Mouse (Mus musculus) erythroblast, embryonic 14.5 days (primary cell): ENCODE data around the gene Atf7ip.

ENCODE experiments used
- GATA1 ChIP-seq: IDR thresholded peaks from 2 replicates; pipeline ENCODE4 v1.6.1; 2012; ENCODE audit warnings: low read length, inconsistent platforms, mixed read lengths
- TAL1 ChIP-seq: IDR thresholded peaks from 3 replicates; pipeline ENCODE4 v1.6.1; 2012; ENCODE audit warnings: low read length, inconsistent platforms, mixed read lengths

DNA sequence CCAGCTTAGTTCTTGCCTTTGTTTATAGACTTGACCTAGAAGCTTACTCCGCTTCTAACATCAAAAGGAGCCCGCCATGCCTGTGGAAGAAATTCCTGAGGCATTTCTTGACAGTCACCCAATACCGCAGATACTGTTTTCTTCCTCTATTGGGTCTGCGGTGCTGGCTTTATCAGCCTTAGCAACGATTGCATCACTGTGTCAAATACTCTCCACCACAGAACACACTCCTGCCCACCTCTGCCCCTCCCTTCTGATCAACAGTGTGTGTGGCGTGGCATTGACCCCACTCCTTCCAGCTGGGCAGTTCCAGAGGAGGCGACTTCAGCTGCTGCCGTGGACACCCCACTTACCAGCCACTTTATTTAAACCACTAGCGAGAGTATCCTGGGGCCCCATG lies 139.8 kb downstream of the Atf7ip start:
- TF ChIP-seq GATA1 (no peak), TAL1 (no peak)
